Mouse (Mus musculus) cerebellum, postnatal 14 days (tissue): ENCODE results near the gene Fbrs.
"Not testable (repeated sequence)": the region's sequence is repeated elsewhere in the genome, so short reads cannot be mapped to it uniquely, and the experiment has no call there.

ENCODE experiments used
- DNase-seq, 2 experiments: peaks; one replicate each; pipeline ENCODE4 v3.0.0; 2021; ENCODE audit warnings: mixed read lengths in 2 of 2

Gene Fbrs

DNA sequence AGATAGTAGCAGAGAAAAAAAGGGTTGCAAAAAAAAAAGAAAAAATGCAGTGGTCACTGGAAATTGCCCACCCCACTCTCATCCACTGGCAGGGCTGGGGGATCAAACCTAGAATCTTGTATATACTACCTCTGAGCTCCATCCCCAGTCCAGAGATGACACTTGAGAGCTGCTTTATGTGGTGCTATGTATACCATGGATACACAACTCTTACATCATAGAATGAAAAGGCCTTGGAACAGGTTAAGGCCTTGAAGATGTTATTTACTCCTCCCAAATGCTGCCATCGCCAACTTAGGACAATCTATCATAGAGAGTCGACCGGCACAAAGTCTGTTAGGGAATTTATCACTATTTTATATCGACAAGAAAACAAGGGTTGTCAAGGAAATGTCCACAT lies 2.1 kb upstream of the Fbrs start:
- DNase-seq: no peak

DNA sequence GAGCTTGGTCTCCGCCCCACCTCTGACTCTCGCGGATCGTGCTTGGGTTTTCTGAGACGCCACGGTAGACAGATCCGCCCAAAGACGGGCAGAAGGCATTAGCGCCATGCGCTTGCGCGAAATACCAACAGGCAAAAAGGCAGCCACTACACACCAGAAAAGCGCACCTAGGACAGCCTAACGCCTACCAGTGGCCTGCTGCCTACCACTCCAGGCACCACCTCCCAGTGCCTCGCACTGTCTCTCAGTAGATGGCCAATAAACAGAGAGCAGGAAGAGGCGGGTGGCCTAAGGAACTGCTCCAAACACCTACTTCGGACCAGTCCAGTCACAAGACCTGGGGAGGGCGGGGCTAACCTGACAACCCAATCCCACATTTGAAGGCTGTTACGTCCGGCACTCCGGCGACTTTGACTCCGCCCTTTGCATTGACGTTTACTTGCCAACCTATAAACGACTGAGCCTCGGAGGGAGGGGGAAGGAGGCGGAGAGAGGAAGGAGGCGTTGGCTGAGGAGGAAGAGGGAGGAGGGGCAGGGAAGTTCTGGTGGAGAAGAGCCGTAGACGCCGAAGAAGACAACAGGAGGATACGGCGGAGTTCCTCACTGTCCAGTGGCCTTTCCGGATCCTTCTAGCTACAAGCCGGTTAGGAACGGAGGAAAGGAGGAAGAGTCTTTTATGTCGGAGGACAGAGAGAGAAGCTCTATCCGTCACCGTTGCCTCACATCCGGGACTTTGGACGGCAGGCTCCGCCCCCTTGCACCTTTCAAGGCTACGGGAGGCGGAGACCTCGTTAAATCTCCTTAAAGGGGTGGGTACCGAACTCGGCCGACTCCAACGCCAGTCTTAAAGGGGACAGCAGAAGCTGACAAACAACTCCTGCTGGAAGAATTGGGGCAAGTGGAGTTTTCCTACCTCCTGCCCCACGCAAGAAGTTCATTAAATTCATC lies 1.0 kb upstream of the Fbrs start:
- peak; percentile 99 to 100 for DNase-seq

DNA sequence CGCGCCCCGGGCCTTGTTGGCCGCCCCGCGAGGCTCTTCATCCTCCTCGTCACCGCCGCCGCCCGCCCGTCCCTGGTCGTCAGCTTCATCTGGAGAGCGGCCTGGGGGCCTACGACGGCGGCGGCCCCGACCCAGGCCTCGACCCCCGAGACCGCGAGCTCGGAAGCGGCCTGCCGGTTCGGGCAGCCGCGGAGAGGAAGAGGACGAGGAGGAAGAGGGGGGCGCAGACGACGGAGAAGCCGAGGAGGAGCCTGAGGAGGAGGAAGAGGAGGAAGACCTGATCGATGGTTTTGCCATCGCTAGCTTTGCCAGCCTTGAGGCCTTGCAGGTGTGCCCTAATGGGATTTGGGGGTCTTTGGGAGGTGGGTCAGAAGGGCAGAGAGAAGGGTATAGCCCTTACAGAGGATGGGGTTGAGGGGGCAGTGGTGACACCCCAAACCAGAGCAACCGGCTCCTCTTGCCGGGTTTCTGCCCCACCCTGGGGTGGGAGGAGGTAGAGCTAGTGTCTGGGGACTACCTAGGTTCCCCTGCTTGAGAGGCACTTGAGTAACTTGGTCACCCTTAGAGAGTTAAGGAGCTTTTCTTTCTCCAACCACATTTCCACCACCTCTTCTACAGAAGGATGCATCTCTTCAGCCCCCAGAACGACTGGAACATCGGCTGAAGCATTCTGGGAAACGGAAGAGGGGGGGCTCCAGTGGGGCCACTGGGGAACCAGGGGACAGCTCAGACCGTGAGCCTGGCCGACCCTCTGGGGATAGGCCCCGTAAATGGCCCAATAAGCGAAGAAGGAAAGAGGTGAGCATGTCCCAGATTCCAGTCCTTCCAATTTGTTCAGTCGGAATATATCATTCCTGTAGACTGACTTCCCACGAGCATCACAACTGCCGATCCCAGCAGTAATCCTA lies 573 bp downstream of the Fbrs start:
- DNase-seq: peak; percentile 33 to 41

DNA sequence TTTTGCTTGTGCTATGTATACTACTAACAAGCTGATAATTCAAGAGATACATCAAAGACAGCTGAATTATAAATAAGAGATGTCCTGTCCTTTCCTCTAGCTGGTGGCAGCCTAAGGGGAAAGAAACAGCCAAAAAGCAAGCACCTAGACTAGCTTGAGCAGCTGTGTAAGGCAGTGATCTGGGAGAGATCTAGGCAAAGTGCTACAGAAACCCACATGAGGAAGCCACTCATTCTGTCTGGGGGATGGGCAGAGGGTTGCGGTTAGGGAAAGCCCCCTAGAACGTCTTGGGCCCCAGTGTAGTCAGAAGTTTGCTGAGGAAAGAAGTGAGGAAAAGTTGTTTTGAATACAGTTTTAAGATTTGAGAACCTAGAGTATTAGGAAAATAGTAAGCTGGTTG lies 1.3 kb downstream of the Fbrs start:
- DNase-seq: no peak

DNA sequence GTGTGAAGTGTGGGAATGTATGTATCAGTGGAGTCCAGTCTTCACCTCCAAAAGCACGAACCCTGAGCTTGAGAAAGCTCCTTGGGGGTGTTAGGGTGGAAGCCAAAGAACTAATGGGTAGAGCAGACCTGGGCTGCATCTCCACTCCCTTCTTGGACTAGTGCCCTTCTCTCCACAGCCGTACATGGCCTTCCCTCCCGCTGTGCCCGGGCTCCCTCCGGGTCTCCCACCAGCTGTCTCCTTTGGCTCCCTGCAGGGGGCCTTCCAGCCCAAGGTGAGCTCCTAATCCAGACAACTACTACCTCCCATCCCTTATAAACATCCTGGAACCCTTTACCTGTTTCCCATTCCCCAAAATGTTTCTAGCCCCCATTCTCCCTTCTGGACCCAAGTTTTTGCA lies 6.4 kb downstream of the Fbrs start:
- DNase-seq: peak; percentile 35 to 42

DNA sequence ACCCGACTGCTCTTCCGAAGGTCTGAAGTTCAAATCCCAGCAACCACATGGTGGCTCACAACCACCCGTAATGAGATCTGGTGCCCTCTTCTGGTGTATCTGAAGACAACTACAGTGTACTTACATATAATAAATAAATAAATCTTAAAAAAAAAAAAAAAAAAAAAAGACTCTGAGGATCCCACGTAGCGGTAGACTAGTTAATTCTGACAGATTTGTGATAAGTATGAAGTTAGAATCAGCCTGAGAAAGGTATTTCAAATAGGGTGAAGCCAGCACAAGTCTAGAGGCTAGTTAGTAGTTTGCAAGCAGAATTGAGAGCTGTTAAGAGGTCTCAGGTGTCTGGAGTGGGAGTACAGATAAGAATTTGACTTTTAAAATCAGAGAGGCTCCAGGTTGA lies 9.4 kb downstream of the Fbrs start:
- not testable (repeated sequence) for DNase-seq

DNA sequence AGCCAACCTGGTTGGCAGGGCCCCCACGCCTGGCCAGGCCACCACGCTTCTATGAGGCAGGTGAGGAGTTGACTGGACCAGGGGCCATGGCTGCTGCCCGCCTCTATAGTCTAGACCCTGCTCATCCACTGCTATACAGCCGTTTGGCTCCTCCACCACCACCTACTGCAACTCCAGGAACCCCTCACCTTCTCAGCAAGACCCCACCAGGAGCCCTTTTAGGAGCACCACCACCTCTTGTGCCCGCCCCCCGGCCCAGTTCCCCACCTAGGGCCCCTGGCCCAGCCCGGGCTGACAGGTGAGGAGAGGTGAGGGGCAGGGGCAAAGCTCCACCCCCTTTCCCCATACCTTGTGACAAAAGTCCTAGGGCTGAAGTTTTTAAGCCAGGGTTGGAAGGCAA lies 11.0 kb downstream of the Fbrs start:
- DNase-seq: no peak

DNA sequence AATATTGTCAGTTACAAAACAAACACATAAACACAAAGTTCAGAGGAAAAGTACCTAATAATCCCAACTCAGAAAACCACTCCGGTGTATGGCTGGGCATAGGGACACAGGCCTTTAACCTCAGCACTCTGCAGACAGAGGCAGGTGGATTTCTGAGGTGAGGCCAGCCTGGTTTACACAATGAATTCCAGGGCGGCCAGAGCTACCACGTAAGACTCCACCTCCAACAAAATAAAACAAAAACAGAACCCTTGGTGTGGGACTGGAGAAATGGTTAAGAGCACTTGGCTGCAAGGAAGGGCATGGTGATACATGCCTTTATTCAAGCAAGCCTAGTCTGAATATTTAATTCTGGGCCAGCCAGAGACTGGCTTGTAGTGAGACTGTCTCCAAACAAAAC lies 12.8 kb downstream of the Fbrs start:
- no peak for DNase-seq

DNA sequence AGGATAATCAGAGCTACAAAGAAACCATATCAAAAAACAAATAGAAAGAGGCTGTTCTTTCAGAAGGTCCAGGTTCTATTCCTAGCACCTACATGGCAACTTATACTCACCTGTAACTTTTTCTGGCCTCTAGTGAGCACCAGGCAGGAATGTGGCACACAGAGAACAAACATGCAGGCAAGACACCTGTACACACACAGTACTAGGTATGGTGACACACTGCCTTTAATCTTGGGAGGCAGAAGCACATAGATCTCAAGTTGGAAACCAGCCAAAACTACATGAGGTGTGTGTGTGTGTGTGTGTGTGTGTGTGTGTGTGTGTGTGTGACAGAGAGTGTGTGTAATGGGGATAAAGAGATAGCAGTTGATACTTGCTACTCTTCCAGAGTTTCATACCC lies 15.6 kb downstream of the Fbrs start:
- no peak for DNase-seq

DNA sequence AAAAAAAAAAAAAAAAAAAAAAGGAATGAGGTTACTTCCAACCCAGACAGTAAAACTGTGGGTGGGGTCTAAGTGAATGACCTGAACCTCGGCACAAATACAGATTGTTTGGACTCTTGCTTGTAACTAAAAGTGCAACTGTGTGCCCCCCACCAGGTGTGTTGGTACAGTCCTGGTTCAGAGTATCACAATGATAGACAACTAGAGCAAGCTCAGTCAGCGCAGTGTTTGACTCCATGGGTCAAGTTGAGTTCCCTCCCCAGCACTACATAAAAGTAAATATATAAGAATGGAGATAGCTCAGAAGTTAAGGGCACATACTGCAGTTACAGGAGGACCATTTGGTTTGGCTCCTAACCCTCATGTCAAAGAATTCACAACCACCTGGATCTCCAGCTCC lies 18.4 kb downstream of the Fbrs start:
- no peak for DNase-seq

DNA sequence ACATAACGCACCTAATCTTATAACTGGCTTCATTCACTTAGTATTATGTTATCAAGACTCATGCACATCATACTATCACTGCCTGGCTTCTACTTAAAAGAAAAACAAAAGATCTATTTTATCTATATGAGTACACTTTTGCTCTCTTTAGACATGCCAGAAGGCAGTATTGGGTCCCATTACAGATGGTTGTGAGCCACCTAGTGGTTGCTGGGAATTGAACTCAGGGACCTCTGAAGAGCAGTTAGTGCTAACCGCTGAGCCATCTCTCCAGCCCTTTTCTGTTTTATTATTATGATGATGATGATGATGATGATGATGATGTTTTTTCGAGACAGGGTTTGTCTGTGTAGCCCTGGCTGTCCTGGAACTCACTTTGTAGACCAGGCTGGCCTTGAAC lies 19.4 kb downstream of the Fbrs start:
- DNase-seq: peak; percentile 66 to 68

DNA sequence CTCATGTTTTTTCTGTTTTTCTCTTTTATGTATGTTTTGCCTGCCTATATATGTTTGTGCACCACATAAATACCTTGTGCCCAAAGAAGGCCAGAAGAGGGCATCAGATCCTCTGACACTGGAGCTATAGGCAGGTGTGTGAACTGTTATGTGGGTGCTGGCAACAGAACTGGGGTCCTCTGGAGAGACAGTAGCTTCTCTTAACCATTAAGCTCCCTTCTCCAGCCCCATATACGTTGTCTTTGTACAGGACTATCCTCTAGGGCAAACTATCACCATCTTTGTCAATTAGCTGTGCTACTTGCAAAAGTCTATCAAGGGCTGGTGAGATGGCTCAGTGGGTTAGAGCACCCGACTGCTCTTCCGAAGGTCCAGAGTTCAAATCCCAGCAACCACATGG lies 29.3 kb downstream of the Fbrs start:
- no peak for DNase-seq

DNA sequence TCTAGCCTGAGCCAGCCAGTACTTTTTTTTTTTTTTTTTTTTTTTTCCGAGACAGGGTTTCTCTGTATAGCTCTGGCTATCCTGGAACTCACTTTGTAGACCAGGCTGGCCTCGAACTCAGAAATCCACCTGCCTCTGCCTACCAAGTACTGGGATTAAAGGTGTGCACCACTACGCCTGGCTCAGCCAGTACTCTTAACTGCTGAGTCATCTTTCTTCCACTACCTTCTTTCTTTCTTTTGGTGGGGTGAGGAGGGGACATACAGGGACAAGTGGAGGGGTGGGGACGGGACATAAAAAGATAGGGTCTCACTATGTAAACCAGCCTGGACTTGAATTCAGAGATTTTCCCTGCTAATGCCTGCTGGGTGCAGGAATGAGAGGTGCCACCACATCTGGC lies 30.8 kb downstream of the Fbrs start:
- DNase-seq: not testable (repeated sequence)

DNA sequence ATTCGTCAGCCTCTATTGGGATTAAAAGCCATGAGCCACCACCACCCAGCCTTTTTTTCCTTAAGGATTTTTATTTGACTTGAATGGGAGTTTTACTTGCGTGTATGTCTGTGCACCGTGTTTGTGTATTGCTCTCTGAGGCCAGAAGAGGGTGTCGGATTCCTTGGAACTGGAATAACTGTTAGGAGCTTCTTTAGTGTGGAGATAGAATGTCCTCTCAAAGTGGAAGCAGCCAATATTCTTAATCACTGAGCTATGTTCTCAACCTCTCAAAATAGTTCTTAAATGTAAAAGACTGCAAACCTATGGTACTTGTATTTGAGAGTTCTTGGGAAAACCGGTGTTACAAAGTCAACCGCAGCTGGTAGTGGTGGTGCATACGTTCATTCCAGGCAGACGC lies 32.2 kb downstream of the Fbrs start:
- peak in 1 of 2 experiments; percentile 44 for DNase-seq

DNA sequence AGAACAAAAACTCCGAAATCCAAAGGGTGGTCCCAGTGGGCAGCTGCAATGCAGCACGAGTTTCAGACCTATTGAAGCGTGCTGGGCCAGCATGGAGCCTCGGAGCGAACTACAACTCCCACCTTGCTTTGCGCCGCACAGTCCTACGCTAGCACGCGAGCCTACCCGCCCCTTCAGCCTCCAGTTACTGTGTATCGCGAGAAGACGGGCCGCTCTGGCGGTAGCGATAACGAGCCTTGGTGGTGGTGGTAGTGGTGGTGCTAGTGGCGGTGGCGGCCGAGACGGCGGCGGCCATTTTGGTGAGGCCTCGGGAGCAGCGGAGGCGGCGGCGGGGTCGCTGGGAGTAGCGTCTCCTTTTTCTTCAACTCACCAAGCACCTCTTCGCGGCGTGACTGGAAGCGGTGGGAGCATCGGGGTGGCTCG lies 32.8 kb downstream of the Fbrs start, which contains the start of gene Srcap:
Srcap (plus strand) TSS at position 176 of the 423 bp plus-strand sequence.
- DNase-seq: peak; percentile 96 to 97

DNA sequence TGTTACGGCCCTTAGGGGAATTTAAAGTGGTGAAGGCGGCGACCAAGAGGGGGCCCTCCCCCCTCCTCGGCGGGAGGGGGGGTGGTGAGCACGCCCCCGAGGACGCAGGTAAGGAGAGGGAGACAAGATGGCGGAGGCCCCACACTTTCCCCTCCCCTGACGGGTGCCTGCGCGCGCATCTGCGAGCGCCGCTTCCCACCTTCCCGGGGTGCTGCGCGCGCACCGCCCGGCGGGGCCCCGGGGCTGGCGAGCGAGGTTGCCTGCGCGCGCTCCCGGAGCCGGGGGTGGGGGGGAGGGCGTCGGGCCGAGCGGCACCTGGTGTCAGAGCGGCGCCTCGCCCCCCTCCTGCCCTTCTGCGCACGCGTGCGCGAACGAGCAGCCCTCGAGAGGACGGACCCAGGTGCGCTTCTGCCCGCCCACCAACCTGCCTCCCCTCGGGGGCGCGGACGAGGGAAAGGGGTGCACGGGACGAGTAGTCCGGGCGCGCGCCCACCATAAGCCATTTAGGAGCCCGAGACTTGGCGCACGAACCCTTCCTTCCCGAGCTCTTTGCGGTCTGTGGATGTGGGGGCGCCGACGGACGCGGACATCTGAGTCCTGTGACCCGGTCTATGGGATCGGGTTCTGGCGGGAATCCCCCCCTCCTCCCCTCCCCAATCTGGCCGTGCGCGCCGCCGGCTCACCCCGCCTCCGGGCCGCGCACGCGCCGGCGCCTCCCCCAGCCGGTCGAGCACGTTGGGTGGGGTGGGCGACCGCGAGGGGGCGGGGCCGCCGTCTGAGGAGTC lies 33.4 kb downstream of the Fbrs start:
- peak; percentile 94 to 95 for DNase-seq

DNA sequence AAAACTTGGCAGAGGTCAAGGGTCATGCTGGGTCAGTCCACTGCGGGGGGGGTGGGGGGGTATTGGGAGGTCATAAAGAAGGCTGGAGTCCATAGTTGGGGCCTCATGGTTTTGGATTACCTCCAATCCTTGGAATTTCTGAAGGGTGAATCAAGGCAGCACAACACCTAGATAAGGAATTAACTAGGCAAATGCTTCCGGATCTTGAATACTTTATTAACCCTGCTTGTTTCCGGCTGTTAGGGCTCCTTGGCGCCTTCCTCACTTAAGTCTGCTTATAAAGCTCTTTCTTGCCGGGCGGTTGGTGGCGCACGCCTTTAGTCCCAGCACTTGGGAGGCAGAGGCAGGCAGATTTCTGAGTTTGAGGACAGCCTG lies 34.0 kb downstream of the Fbrs start:
- no peak for DNase-seq

DNA sequence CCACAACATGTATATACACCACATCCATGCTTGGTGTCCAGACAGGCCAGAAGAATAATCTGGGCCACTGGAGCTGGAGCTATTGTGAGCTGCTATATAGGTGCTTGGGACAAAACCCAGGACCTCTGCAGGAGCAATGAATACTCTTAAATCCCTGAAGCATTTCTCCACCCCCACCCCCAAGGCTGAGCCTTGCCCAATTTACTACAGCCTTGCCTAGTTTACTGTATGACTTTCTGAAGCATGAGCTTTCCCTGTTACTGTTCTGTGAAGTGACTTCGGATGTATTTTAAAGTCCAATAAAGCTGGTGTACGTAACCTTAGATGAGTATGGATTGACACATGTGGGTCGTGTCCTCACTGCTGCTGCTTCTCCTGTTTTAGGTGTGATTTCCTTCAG lies 34.8 kb downstream of the Fbrs start:
- no peak for DNase-seq

DNA sequence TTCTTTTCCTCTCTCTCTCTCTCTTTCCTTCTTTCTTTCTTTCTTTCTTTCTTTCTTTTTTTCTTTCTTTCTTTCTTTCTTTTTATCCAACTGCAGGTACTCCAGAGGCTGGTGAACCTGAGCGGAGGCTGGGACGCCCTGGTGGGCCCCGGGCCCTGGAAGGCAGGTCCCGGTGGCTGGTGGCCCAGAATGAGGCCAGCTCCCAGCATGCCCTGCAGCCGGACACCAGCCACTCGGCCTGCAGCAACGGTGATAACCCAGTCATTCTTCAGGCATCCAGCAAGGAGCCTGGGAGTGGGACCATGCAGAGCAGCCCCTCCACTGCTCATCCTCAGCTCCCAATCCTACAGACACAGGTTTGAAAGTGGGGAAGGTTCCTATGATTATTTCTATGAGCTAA lies 36.8 kb downstream of the Fbrs start:
- peak; percentile 23 to 42 for DNase-seq

DNA sequence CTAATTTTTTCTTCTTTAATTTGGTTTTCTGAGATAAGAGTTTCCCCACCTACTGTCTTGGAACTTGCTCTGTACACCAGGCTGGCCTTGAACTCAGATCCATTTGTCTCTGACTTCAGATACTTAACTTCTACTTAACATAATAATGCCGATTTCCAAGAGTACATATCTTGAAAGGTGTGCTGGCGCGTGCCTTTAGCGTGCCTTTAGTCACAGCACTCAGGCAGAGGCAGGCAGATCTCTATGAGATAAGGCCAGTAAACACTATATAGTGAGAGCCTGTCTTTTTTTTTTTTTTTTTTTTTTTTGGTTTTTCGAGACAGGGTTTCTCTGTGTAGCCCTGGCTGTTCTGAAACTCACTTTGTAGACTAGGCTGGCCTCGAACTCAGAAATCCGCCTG lies 37.3 kb downstream of the Fbrs start:
- no peak for DNase-seq

DNA sequence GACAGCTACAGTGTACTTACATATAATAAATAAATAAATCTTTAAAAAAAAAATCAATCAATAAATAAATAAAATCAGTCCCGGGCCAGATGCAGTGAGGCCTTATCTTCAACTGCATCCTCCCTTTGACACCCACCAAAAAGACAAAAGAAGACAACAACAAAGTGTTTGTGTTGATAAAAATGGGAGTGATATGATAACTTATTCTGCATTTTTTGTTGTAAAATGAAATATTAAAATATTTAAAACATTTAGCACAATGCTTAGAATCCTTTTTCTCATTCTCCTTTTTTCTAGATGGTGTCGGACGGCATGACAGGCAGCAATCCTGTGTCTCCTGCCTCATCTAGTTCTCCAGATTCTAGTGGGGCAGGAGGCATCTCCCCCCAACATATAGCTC lies 40.3 kb downstream of the Fbrs start, which contains the start of gene Gm42715:
Gm42715 (plus strand) TSS at position 301 of the 400 bp plus-strand sequence.
- DNase-seq: no peak
